Mouse (Mus musculus) adipocyte (in vitro differentiated cells): Measurements from ENCODE around the gene Zmym2.
"Not testable (repeated sequence)": the region's sequence is repeated elsewhere in the genome, so short reads cannot be mapped to it uniquely, and the experiment has no call there.

Experiments
- DNase-seq: peaks from one replicate; pipeline ENCODE4 v3.0.0-alpha.2; 2016; ENCODE audit warnings: low spot score

Zmym2 gene

DNA sequence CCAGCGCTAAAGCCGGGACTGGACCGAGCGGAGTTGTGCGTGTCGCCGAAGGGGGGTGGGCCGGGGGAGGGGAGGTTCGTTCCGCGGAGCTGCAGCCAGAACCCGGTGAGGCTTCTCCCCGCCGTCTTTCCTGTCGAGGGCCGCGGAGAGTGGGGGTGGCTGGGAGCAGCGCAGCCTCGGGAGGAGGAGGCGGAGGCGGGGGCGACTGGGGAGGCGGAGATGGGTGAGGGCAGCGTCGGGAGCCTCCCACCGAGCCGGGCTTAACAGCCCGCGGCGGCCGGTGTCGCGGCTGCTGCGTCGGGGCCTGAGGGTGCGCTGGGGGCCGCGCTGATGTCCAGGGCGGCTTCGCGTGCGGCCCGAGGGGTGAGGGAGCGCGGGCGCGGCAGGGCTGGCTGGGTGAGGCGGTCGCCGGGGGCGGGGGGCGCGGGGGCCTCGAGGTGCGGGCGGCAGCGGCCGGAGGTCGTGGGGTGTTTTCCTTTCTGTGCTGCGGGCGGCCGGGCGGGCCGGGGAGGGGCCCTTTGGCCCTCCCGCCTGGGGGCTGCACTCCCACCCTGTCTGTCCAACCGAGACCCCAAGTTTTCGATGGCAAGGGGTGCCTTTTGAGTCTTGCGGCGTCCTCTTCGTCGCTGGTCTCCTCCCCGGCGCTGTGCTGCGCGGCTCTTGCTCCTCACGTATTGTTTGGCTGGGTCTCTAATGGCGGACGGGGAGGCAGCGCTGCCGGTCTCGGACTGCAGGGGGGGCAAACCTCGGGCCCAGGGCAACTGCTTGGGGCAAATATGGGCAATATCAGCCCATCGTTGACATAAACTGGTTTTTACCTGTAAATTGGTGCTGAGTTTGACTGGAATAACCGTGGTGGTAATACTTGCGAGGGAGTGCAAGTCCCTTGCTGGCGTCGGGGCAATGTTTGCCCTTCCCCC is at the start of gene Zmym2:
Zmym2 (plus strand) TSS at position 60 of the 920 bp plus-strand sequence.
- peak; percentile 67 for DNase-seq

DNA sequence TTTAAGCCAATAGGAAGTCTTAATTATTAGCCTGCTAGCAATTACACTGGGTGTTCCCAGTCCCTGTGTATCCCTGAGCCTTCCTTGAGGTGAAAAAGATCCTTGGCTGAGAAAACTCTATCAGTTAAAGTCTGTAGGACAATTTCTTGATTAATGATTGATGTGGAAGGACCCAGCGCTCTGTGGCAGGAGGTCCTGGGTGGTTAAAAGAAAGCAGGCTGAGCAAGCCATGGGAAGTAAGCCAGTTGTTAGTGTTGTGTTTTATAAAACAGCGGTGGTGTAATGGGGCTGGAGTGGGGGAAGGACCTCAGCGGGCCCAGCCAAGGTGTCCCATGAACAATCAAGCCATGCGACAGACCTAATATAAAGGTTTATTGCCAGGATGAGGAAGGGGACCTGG is 42.4 kb upstream of the Zmym2 start:
- no peak for DNase-seq

DNA sequence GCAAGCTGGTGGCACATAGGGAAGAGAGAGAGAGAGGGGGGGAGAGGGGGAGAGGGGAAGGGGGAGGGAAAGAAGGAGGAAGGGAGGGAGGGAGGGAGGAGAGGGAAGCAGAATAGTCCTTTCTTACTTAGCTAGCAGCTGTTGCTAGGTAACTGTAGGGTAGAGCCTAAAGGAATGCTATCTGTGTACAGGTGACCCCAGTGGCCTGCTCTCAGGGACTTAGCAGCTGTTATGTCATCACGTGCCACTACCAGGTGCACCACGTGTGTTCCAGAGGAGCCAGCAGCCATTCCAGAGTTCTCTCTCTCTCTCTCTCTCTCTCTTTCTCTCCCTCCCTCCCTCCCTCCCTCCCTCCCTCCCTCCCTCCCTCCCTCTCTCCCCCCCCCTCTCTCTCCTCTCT is 41.9 kb upstream of the Zmym2 start:
- no peak for DNase-seq

DNA sequence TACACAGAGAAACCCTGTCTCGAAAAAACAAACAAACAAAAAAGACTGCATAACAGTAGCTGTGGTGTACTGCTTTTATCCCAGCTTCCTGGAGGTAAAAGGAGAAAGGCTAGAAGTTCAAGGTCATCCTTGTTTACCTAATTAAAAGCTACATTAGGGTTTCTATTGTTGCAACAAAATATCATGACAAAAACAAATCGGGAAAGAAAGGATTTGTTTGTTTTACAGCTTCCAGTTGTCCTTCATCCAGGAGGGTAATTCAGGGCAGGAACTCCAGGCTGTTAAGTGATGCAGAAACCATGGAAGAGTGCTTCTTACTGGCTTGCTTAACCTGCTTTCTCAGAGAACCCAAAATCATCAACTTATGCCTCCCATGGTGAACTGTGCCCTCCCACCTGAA is 38.1 kb upstream of the Zmym2 start:
- DNase-seq, result no peak

GRCm38 (mm10) chr14:56849681-56850080 is 36.8 kb upstream of the Zmym2 start:
- DNase-seq, result peak; percentile 16

- no peak for DNase-seq
These were observed 22.4 kb upstream of the Zmym2 start for GRCm38 (mm10) chr14:56864041-56864440.

DNA sequence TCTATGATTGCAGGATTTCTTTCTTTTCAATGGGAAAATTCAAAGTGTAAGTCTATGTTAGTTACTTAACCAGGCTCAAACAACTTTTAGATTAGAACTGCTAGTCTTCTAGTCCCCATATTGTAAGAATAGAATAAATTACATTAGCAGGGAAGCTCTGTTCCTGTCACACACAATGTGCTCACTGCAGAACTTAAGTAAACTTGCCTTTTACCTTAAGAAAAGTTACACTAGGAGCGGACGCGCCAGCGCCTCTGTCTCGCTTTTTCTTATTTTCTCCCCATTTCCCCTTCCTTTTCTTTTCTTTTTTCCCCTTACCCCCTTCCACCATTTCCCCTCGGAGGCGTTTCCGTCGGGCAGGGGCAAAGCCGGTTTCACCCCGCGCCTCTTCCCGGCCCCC is 21.8 kb upstream of the Zmym2 start:
- no peak for DNase-seq

DNA sequence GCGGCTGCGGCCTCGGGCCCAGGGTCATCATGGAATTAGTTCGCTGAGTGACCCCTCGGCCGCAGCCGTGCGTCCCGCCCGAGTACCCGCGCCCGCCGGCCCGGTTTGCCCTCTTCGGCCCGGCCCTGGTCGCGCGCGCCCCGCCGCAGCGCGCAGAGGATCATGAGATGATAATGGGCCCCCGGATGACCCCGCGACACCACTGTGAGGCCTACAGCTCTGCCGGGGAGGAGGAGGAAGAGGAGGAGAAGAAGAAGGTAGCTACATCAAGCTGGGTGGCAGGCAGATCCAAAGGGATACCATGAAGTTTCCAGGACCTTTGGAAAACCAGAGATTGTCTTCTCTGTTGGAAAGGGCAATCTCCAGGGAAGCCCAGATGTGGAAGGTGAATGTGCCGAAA is 21.3 kb upstream of the Zmym2 start:
- not testable (repeated sequence) for DNase-seq

- no peak for DNase-seq
These were observed 12.9 kb upstream of the Zmym2 start for GRCm38 (mm10) chr14:56873525-56873924.

GRCm38 (mm10) chr14:56875586-56876159 is 10.8 kb upstream of the Zmym2 start:
- DNase-seq, result no peak

DNA sequence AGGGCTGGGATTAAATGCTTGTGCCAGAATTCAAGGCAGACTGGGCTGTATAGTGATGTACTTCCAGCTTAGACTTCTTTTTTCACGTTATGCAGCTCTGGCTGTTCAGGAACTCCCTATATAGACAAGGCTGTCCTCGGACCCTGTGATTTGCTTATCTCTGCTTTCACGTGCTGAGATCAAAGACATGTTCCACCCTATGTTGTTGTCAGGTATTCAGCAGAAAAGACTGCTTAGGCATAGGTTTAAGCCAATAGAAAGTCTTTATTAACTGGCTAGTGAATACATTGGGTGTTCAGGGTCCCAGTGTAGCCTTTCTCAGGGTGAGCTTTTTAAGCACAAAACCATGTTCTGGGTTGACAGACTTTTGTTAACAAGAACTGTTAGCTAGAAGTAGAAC is 5.2 kb upstream of the Zmym2 start:
- DNase-seq, result no peak

DNA sequence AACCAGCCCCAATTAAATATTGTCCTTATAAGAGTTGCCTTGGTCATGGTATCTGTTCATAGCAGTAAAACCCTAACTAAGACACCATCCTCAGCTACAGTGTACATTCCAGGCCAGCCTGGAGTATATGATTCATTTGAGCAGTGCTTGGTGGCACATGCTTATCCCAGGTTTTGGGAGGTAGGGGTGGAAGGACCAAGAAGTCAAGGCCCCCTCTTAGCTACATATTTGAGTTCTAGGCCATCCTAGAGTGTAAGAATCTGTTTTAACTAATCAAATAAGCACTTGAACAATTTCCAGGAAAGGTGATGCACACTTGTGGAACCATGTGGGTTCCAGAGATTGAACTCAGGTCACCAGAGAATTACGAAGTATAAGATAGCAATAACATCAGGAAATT is 3.0 kb upstream of the Zmym2 start:
- DNase-seq, result no peak

DNA sequence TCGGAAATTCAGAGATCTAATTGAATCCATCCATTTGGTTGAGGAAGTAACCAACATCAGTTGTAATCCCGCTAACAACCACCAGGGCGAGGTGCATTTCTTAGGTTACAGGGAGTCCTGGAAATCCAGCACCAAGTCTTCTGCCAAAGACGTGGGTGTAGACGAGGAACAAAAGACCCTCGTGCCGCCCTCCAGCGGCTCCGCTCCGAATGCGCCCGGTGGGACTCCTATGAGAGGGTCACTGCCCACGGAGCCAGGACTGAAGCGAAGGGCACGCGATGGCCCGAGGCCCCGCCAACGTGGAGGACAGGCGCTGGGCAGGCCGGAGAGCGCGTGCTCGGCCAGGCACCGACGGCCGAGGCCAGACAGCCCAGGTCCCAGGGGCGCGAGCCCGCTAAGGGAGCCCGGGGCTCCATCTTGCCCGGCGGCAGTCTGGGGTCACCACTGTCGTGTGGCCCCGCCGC is 1.1 kb upstream of the Zmym2 start:
- DNase-seq, result no peak

DNA sequence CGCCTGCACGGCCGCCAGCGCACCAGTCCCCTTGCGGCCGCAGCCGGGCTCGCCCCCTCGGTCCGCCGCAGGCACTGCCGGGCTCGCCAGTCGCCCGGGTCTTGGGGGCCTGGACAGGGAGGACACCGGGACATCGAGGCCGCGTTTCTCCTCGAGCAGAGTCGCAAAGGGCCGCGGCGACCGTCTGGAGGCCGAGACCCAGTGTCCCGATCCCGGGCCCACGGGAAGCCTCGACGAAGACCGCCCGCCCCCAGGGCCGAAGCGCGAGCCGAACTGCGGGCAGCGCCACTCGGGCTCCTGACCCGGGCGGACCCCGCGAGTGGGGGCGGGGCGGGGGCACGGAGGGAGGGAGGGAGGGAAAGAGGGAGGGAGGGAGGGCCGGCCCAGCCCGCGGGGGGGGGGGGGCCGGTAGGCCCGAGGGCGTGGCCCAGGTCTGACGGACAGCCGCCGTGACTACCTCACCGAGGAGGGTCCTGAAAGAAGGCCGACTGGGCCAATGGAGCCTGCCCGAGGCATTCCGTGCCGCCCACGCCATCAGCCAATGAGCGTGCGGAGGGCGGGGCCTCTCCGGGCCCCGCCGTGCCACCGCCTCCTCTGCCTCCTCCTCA is 363 bp upstream of the Zmym2 start:
- peak; percentile 39 for DNase-seq

DNA sequence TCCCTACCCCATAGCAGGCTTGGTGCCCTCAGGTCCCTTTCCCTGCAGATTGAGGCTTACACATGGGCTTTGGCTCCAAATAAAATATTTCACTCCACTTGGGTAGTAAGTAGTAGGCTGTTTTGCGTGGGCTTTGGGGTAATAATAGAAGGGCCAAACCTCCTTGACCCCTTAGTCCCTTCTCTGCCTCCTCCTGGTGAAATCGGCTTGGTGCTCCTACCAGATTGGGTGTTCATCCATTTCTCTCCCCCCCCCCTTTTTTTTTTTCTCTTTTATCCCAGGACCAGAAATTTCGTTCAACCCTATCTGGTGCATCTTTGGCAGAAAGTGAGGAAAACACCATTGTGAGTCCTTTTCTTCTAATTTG is 1.0 kb downstream of the Zmym2 start:
- peak; percentile 58 for DNase-seq

GRCm38 (mm10) chr14:56887887-56888286 is 1.4 kb downstream of the Zmym2 start:
- DNase-seq, result peak; percentile 71

GRCm38 (mm10) chr14:56888416-56888815 is 2.0 kb downstream of the Zmym2 start:
- DNase-seq, result no peak

GRCm38 (mm10) chr14:56894417-56894816 is 8.0 kb downstream of the Zmym2 start:
- DNase-seq, result no peak

DNA sequence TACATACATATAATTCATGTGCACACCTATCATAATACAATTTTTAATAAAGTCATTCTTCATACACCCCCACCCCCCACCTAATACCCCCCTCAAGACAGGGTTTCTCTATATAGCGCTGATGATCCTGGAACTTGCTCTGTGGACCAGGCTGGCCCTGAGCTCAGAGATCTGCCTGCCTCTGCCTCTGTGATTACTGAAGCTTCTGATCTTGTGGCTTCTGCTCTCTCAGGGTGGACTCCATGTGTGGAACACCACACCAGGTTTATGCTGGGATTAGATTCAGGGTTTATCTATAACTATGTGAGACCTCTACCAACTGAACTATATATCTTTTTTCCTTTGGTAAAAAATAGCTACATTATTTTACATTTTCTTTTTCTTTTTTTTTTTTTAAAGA is 10.1 kb downstream of the Zmym2 start:
- DNase-seq, result no peak

- no peak for DNase-seq
These were observed 11.0 kb downstream of the Zmym2 start for GRCm38 (mm10) chr14:56897475-56897874.

DNA sequence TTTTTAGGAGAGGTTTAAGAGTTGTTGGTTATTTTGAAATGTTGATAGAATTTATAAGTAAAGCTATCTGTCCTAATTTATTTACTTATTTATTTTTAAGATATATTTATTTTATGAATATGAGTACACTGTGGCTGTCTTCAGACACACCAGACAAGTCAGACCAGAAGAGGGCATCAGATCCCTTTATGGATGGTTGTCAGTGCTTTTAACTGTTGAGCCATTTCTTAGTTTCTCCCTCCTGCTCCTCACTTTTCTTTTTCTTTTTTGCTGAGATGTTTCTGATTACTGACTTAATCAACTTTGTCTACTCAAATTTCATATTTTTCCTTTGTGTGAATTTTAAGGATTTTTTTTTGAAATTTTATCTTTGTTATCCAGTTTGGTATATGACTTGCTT is 13.2 kb downstream of the Zmym2 start:
- peak; percentile 23 for DNase-seq

DNA sequence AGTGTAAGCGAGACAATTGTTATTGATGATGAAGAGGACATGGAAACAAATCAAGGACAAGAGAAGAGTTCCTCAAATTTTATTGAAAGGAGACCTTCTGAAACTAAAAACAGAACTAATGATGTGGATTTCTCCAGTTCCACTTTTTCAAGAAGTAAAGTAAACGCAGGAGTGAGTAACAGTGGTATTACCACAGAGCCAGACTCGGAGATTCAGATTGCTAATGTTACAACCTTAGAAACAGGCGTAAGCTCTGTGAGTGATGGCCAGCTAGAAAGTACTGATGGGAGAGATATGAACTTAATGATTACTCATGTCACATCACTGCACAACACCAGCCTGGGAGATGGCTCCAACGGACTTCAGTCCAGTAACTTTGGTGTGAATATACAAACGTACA is 16.6 kb downstream of the Zmym2 start:
- no peak for DNase-seq

DNA sequence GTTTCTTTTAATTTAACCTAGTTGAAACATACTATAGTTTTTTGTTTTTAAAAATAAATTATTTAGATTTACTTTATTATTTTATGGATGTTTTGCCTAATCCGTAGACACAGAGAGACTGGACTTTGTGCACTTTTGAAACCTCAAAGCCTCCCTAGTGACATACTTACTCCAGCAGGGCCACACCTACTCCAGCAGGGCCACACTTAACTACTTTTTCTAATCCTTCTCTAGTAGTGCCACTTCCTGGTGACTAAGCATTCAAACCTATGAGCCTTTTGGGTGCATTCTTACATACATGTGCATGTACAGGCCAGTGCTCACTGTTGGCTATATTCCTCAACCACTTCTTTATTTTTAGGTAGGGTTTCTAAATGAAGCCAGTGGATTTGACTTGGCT is 19.2 kb downstream of the Zmym2 start:
- DNase-seq, result no peak
